Mouse (Mus musculus) intestine, postnatal 0 days (tissue): ENCODE measurements at regions not wholly inside any gene's neighbourhood (a gene's known extent, or its start where the extent isn't known, plus 50 kb on each side); places are given as distances from the start of the nearest gene placed in this dataset.

ENCODE experiments used
- ATAC-seq: fragments of 200-750 bp; cut with Nextera tagmentation; 2 replicates; pipeline ENCODE4 v1.8.0; 2017; ENCODE audit warnings: mild to moderate bottlenecking, moderate TSS enrichment, moderate library complexity
- H3K27ac ChIP-seq: fragments of 300-500 bp; sonication (generic); 2 replicates; pipeline ENCODE4 v1.5.1; 2014; ENCODE audit warnings: mild to moderate bottlenecking, low read depth, low read length, moderate library complexity
- H3K27me3 ChIP-seq: fragments of 300-500 bp; sonication (generic); replicated peaks from 2 replicates; pipeline ENCODE4 v1.6.1; 2014; ENCODE audit warnings: low read length, mixed read lengths; ENCODE audit not compliant: control insufficient read depth, insufficient read depth
- H3K36me3 ChIP-seq: fragments of 300-500 bp; sonication (generic); 2 replicates; pipeline ENCODE4 v1.6.1; 2014; ENCODE audit warnings: mild to moderate bottlenecking, moderate library complexity; ENCODE audit not compliant: control insufficient read depth, insufficient read depth
- H3K4me1 ChIP-seq: fragments of 300-500 bp; sonication (generic); replicated peaks from 2 replicates; pipeline ENCODE4 v1.6.1; 2014; ENCODE audit warnings: antibody characterized with exemption, low read length, mixed read lengths; ENCODE audit not compliant: control insufficient read depth, insufficient read depth
- H3K4me2 ChIP-seq: fragments of 300-500 bp; sonication (generic); replicated peaks from 2 replicates; pipeline ENCODE4 v1.6.1; 2014; ENCODE audit warnings: low read depth, mild to moderate bottlenecking, moderate library complexity
- H3K4me3 ChIP-seq: fragments of 300-500 bp; sonication (generic); 2 replicates; pipeline ENCODE4 v1.5.1; 2014; ENCODE audit warnings: low read depth, low read length
- H3K9ac ChIP-seq: fragments of 300-500 bp; sonication (generic); 2 replicates; pipeline ENCODE4 v1.6.1; 2014; ENCODE audit warnings: mild to moderate bottlenecking, low read depth, low read length
- H3K9me3 ChIP-seq: fragments of 300-500 bp; sonication (generic); 2 replicates; pipeline ENCODE4 v1.6.1; 2016; ENCODE audit warnings: mixed run types; ENCODE audit not compliant: control insufficient read depth
- CTCF ChIP-seq: sonication (generic); IDR thresholded peaks from 2 replicates; pipeline ENCODE4 v1.5.1; 2016; ENCODE audit warnings: low read depth, mild to moderate bottlenecking, control low read depth, antibody characterized with exemption, moderate library complexity
- WGBS: fragments of 180-500 bp; shearing (Covaris S2); extraction: QIAGEN DNeasy Blood & Tissue Kit; methylation state at CpG from one replicate; pipeline ENCODE4 v1.1.7; 2014; 5-methylcytosine and 5-hydroxymethylcytosine counted together

GRCm38 (mm10) chr4:27845521-27845920, 967.4 kb upstream of the Epha7 start:
- Histone ChIP-seq H3K27ac (no peak overlapping the region), H3K9me3 (no peaks in the 10 kb centered on the region), H3K4me3 (no peak overlapping the region), H3K27me3 (no peaks in the 10 kb centered on the region), H3K4me2 (no peak overlapping the region), H3K4me1 (no peaks in the 10 kb centered on the region), H3K9ac (no peak overlapping the region), H3K36me3 (no peaks in the 10 kb centered on the region)
- no peak for TF ChIP-seq CTCF
- no peak for ATAC-seq
- 74% methylated on average over 5 of the region's 5 CpGs for WGBS

GRCm38 (mm10) chr4:27846106-27846622, 966.8 kb upstream of the Epha7 start:
- Histone ChIP-seq H3K36me3 (no peaks in the 10 kb centered on the region), H3K9me3 (no peaks in the 10 kb centered on the region), H3K4me3 (no peak overlapping the region), H3K4me1 (no peaks in the 10 kb centered on the region), H3K27ac (no peak overlapping the region), H3K27me3 (no peaks in the 10 kb centered on the region), H3K9ac (no peak overlapping the region), H3K4me2 (no peak overlapping the region)
- no peak for ATAC-seq
- no peak for TF ChIP-seq CTCF
- WGBS, result 95% methylated on average over 5 of the region's 5 CpGs

GRCm38 (mm10) chr4:27856086-27856485, 956.8 kb upstream of the Epha7 start:
- H3K9ac ChIP-seq, result no peak overlapping the region
- 87% methylated on average over 2 of the region's 2 CpGs for WGBS
- no peak overlapping the region for H3K4me2 ChIP-seq
- no peak for TF ChIP-seq CTCF
- H3K27me3 ChIP-seq, result no peaks in the 10 kb centered on the region
- H3K9me3 ChIP-seq, result no peaks in the 10 kb centered on the region
- no peak for ATAC-seq
- H3K27ac ChIP-seq, result no peak overlapping the region
- H3K36me3 ChIP-seq, result no peaks in the 10 kb centered on the region
- H3K4me3 ChIP-seq, result no peak overlapping the region
- no peaks in the 10 kb centered on the region for H3K4me1 ChIP-seq

GRCm38 (mm10) chr4:27887262-27887954, 925.5 kb upstream of the Epha7 start:
- Histone ChIP-seq H3K27ac (no peak overlapping the region), H3K9me3 (no peaks in the 10 kb centered on the region), H3K4me3 (no peak overlapping the region), H3K27me3 (no peaks in the 10 kb centered on the region), H3K4me1 (no peaks in the 10 kb centered on the region), H3K36me3 (no peaks in the 10 kb centered on the region), H3K9ac (no peak overlapping the region), H3K4me2 (no peak overlapping the region)
- 84% methylated on average over 5 of the region's 5 CpGs for WGBS
- ATAC-seq, result no peak
- TF ChIP-seq CTCF, result no peak

GRCm38 (mm10) chr4:27896396-27896795, 916.5 kb upstream of the Epha7 start:
- 83% methylated on average over 2 of the region's 2 CpGs for WGBS
- H3K4me3 ChIP-seq, result no peak overlapping the region
- no peak overlapping the region for H3K4me2 ChIP-seq
- H3K9me3 ChIP-seq, result no peaks in the 10 kb centered on the region
- ATAC-seq, result no peak
- no peak overlapping the region for H3K9ac ChIP-seq
- H3K27ac ChIP-seq, result no peak overlapping the region
- no peak for TF ChIP-seq CTCF
- no peaks in the 10 kb centered on the region for H3K27me3 ChIP-seq
- no peaks in the 10 kb centered on the region for H3K36me3 ChIP-seq
- no peaks in the 10 kb centered on the region for H3K4me1 ChIP-seq

GRCm38 (mm10) chr4:27945351-27945750, 867.6 kb upstream of the Epha7 start:
- H3K27me3 ChIP-seq, result no peaks in the 10 kb centered on the region
- no peaks in the 10 kb centered on the region for H3K36me3 ChIP-seq
- no peak for TF ChIP-seq CTCF
- no peak overlapping the region for H3K9ac ChIP-seq
- WGBS, result 83% methylated on average over 2 of the region's 2 CpGs
- H3K9me3 ChIP-seq, result no peaks in the 10 kb centered on the region
- no peak overlapping the region for H3K27ac ChIP-seq
- H3K4me2 ChIP-seq, result no peak overlapping the region
- H3K4me3 ChIP-seq, result no peak overlapping the region
- no peaks in the 10 kb centered on the region for H3K4me1 ChIP-seq
- ATAC-seq, result no peak
